Mouse (Mus musculus): ENCODE measurements at regions not wholly inside any gene's neighbourhood (a gene's known extent, or its start where the extent isn't known, plus 50 kb on each side); places are given as distances from the start of the nearest gene placed in this dataset.

DNA sequence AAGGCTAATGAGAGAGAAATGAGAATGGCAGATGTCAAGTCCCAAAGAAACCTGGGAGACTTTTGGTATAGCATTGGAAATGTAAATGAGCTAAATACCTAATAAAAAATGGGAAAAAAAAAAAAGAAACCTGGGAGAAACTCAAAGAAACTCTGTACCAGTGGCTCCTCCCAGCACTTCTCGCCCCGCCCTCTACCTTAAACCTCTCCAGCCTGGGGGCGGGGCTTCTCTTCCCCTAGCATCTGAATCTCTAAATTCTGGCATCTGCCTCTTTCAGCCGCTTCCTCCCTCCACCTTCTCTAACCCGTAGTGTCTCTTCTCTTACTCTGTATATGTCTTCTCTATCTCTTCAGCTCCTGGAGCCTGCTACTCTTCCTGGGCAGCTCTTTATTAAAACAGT, 53.2 kb downstream of the Gpr6 start:
- no peak for TF ChIP-seq POLR2A (IDR thresholded peaks at IDR 0.05; ENCODE audit: extremely low read depth, insufficient read depth, low read length)
- no peak for TF ChIP-seq CTCF (IDR thresholded peaks at IDR 0.05; ENCODE audit: extremely low read depth, insufficient read depth, low read length)

DNA sequence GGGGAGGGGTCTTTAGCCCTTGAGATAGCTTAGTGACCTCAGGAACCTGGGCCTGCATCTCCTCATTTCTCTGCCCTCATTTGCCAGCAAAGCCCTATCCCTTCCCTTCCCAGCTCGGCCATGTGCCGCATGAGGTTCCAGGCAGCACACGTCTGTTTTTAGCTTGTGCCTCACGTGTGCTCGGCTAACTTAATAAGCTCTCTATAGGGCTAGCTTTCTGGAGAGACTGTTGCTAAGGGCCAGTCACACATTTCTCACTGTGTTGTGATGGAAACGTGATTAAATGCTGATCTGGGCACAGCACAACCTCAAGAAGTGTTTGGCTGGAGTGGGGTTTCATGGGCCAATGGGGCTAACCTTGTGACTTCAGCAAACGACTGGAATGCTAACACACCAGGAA, 55.5 kb downstream of the Gpr6 start:
- no peak overlapping the region for H3K27ac ChIP-seq (ENCODE audit: insufficient read depth, low read length)
- no peaks in the 10 kb centered on the region for H3K4me1 ChIP-seq (ENCODE audit: control insufficient read depth, insufficient read depth, low read length)
- H3K4me3 ChIP-seq (ENCODE audit: insufficient read depth, low read length) = no peak overlapping the region
- TF ChIP-seq CTCF (IDR thresholded peaks at IDR 0.05; ENCODE audit: extremely low read depth, insufficient read depth, low read length) (no peak), POLR2A (IDR thresholded peaks at IDR 0.05; ENCODE audit: extremely low read depth, insufficient read depth, low read length) (no peak)

More for the DNA sequence above, 53.2 kb downstream of the Gpr6 start:
- Histone ChIP-seq H3K4me3 (ENCODE audit: insufficient read depth, low read length) (no peak overlapping the region), H3K4me1 (ENCODE audit: control insufficient read depth, insufficient read depth, low read length) (no peaks in the 10 kb centered on the region), H3K27ac (ENCODE audit: insufficient read depth, low read length) (no peak overlapping the region)

DNA sequence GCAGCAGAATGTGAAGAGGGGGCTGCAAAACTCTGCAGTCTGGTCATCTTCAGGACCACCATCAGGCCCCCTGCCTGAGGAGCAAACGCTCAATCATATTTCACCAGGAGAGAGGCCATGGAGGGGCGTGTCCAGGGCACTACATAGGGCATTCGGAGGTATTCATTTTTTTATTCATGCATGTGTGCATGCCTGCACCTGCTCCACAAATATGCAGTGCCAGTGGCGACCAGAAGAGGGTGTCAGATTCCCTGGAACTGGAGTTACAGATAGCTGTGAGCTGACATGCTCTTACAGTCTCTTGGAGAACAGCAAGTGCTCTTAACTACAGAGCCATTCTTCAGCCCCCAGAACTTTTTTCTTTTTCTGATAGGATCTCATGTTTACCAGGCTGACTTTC, 56.4 kb downstream of the Gpr6 start:
- no peak for TF ChIP-seq POLR2A (IDR thresholded peaks at IDR 0.05; ENCODE audit: extremely low read depth, insufficient read depth, low read length)
- peak; percentile 84 for TF ChIP-seq CTCF (IDR thresholded peaks at IDR 0.05; ENCODE audit: extremely low read depth, insufficient read depth, low read length)
- Histone ChIP-seq H3K4me3 (ENCODE audit: insufficient read depth, low read length) (no peak overlapping the region), H3K27ac (ENCODE audit: insufficient read depth, low read length) (no peak overlapping the region), H3K4me1 (ENCODE audit: control insufficient read depth, insufficient read depth, low read length) (no peaks in the 10 kb centered on the region)

DNA sequence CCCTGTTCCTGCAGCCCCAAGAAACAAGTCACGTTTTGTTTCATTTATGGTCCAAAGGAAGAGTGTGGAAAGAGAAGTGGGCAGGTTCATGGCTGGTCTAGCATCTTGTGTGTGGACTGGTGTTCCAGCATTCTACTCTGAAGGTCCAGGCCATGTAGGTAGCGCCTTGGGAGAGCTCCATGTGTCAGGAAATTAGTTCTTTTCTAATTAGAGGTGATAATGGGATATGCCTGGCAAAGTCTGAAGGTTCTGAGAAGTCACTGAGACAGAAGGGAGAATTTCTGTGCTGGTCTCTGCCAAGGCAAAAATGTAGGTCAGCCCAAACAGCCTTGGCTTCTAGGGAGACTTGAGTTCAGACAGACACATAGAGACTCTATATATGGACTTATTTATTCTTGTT, 61.5 kb downstream of the Gpr6 start:
- Histone ChIP-seq H3K4me3 (ENCODE audit: insufficient read depth, low read length) (no peak overlapping the region), H3K4me1 (ENCODE audit: control insufficient read depth, insufficient read depth, low read length) (no peaks in the 10 kb centered on the region), H3K27ac (ENCODE audit: insufficient read depth, low read length) (no peak overlapping the region)
- TF ChIP-seq CTCF (IDR thresholded peaks at IDR 0.05; ENCODE audit: extremely low read depth, insufficient read depth, low read length) (no peak), POLR2A (IDR thresholded peaks at IDR 0.05; ENCODE audit: extremely low read depth, insufficient read depth, low read length) (no peak)

DNA sequence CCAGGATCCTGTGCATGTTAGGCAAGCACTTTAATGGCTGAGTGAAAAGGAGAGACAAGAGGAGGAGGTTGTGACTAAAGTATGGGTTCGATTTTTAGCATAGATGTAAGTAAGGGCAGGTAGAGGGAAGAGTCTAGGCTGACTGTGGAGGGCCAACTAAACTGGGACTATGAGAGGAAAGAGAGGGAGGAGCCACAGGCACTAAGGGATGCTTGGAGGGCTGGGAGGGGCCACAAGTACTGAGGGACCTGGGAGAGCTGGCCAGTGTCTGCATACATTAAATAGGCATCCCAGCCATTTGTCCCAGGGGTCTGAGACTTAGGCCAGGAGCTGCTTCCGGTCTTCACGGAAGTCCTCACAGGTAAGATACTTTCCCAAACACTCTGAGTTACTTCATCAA, 64.2 kb downstream of the Gpr6 start:
- TF ChIP-seq POLR2A (IDR thresholded peaks at IDR 0.05; ENCODE audit: extremely low read depth, insufficient read depth, low read length) (no peak), CTCF (IDR thresholded peaks at IDR 0.05; ENCODE audit: extremely low read depth, insufficient read depth, low read length) (no peak)
- Histone ChIP-seq H3K4me1 (ENCODE audit: control insufficient read depth, insufficient read depth, low read length) (no peaks in the 10 kb centered on the region), H3K4me3 (ENCODE audit: insufficient read depth, low read length) (no peak overlapping the region), H3K27ac (ENCODE audit: insufficient read depth, low read length) (no peak overlapping the region)

DNA sequence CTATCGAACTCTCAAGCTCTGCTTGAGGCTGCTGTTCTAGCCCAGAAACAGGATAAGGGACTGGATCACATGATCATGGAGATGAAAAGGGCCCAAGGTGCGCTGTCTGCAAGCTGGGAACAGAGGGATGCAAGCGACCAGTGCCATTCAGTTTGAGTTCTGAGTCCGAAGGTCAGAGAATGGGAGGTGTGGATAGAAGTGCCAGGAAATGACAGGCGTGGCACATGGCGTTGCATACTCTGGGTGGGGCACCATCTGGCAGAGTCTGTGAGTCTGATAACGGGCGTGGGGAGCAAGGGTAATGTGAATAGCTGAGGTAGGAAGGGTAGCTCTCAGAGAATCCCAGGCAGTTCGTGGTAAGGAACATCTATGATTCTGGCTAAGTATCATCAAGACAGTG, 65.5 kb downstream of the Gpr6 start:
- Histone ChIP-seq H3K4me3 (ENCODE audit: insufficient read depth, low read length) (no peak overlapping the region), H3K27ac (ENCODE audit: insufficient read depth, low read length) (no peak overlapping the region), H3K4me1 (ENCODE audit: control insufficient read depth, insufficient read depth, low read length) (no peaks in the 10 kb centered on the region)
- TF ChIP-seq POLR2A (IDR thresholded peaks at IDR 0.05; ENCODE audit: extremely low read depth, insufficient read depth, low read length) (no peak), CTCF (IDR thresholded peaks at IDR 0.05; ENCODE audit: extremely low read depth, insufficient read depth, low read length) (no peak)

DNA sequence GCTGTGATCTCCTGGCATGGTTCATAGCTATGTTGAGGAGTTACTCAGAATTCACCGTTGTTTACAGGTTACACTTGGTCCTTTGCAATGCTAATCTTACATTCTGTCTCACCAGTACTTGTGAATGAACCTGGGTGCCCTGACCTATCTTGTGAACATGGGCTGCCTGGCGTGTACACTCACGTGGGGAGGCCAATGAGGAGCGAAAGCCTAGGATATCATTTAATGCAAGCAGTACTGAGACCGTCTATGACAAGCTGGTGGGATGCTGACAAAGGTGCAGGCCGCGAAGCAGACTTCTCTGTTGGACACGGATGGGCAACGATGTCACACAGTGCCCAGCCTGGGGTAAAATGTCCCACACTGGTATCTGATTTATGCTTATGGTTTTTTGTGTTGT, 66.3 kb downstream of the Gpr6 start:
- no peak overlapping the region for H3K4me3 ChIP-seq (ENCODE audit: insufficient read depth, low read length)
- H3K27ac ChIP-seq (ENCODE audit: insufficient read depth, low read length) = no peak overlapping the region
- TF ChIP-seq CTCF (IDR thresholded peaks at IDR 0.05; ENCODE audit: extremely low read depth, insufficient read depth, low read length) = no peak
- no peak for TF ChIP-seq POLR2A (IDR thresholded peaks at IDR 0.05; ENCODE audit: extremely low read depth, insufficient read depth, low read length)
- H3K4me1 ChIP-seq (ENCODE audit: control insufficient read depth, insufficient read depth, low read length) = no peaks in the 10 kb centered on the region

DNA sequence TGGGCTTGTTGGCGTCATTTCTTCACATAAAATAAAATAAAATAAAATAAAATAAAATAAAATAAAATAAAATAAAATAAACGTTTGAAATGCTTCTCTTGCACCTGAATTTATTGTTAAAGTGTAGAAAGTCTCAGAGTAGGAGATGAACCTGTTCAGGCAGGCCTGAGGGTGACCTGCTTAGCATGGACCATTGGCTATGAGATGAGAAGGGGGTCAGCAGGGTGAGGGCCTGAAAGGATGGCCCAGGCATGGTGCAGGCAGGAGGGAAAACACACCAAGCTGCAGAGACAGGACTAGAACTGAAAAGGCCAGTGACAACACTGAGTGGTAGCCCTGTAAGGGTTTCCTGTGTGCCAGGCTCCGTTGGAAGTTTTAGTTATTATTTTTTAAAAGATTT, 67.3 kb downstream of the Gpr6 start:
- no peaks in the 10 kb centered on the region for H3K4me1 ChIP-seq (ENCODE audit: control insufficient read depth, insufficient read depth, low read length)
- no peak overlapping the region for H3K4me3 ChIP-seq (ENCODE audit: insufficient read depth, low read length)
- H3K27ac ChIP-seq (ENCODE audit: insufficient read depth, low read length) = no peak overlapping the region
- TF ChIP-seq POLR2A (IDR thresholded peaks at IDR 0.05; ENCODE audit: extremely low read depth, insufficient read depth, low read length) = no peak
- TF ChIP-seq CTCF (IDR thresholded peaks at IDR 0.05; ENCODE audit: extremely low read depth, insufficient read depth, low read length) = no peak

DNA sequence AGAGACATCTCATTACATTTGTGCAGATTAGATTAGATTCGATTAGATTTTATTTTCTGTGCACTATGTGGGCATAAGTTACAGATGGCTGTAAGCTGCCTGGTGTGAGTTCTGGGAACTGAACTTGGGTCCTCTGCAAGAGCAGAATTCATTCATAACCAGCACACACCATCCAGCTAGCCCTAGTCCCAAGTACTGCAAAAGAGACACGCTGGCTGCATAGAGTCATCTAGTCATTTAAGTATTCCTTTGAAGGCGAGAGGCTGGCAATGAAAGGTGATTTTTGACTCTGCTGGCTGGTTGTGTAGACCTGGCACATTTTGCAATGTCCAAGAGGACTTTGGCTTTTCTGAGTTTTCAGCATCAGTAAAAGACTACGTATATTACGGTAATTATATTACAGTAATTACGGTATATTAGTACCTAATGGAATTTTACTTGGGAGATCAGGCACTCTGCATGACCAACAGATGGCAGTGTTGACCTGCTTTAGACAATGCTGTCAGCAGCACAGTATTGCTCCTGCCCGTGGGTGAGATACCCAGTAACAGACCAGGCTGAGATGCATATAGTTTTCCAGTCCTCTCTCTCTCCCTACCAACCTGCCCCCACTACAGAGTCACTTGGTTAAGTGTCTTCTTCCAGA, 67.9 kb downstream of the Gpr6 start:
- TF ChIP-seq POLR2A (IDR thresholded peaks at IDR 0.05; ENCODE audit: extremely low read depth, insufficient read depth, low read length) = no peak
- TF ChIP-seq CTCF (IDR thresholded peaks at IDR 0.05; ENCODE audit: extremely low read depth, insufficient read depth, low read length) = peak; percentile 97
- Histone ChIP-seq H3K4me3 (ENCODE audit: insufficient read depth, low read length) (no peak overlapping the region), H3K27ac (ENCODE audit: insufficient read depth, low read length) (no peak overlapping the region), H3K4me1 (ENCODE audit: control insufficient read depth, insufficient read depth, low read length) (no peaks in the 10 kb centered on the region)

DNA sequence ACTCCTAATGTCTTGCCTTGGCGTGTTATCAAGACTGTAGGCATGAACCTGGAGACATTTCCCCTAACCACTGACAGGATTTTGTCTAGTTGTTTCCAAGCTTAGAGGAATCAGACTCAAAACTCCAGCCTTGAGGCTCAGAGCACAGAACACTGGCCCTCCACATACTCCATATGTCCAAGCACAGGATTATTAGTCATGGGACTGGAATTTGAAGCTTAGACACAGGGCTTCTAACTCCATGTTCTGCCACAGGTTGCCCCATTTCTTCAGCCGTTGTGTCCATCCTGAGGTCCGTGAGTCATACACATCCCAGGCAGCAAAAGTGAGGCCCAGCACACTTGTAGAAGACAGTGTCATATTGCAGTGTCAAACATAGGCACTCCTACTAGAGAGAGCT, 68.9 kb downstream of the Gpr6 start:
- Histone ChIP-seq H3K27ac (ENCODE audit: insufficient read depth, low read length) (no peak overlapping the region), H3K4me1 (ENCODE audit: control insufficient read depth, insufficient read depth, low read length) (no peaks in the 10 kb centered on the region), H3K4me3 (ENCODE audit: insufficient read depth, low read length) (no peak overlapping the region)
- no peak for TF ChIP-seq POLR2A (IDR thresholded peaks at IDR 0.05; ENCODE audit: extremely low read depth, insufficient read depth, low read length)
- no peak for TF ChIP-seq CTCF (IDR thresholded peaks at IDR 0.05; ENCODE audit: extremely low read depth, insufficient read depth, low read length)

All from cortical plate, adult 2 months (tissue).